Mouse (Mus musculus) left cerebral cortex, adult 8-10 months (tissue): ENCODE results near the gene Zfp760. TPM values are rescaled to one million over a fixed set of nuclear protein-coding genes. Genes with fewer than 3 reads are reported as not detected.
"Not testable (repeated sequence)": the region's sequence is repeated elsewhere in the genome, so short reads cannot be mapped to it uniquely, and the experiment has no call there.

Experiments
- DNase-seq, 2 experiments: peaks; one replicate each; pipeline ENCODE4 v3.0.0; 2022; ENCODE audit warnings: low spot score in 2 of 2
- total RNA-seq, 4 experiments: library from RNA; stranded (reverse); gene quantifications; 2 replicates each; pipeline ENCODE4 v1.2.4; 2022

Zfp760 gene
- 1 to 10 TPM; 6.2 to 7.0 (median 6.3) TPM for total RNA-seq

- peak; percentile 60 to 85 for DNase-seq
These were observed at the start of gene Zfp760 for GRCm38 (mm10) chr17:21707343-21707996. Gene Zfp760, plus strand, starts transcription at chr17:21707741.

- DNase-seq = not testable (repeated sequence)
These were observed 28.7 kb upstream of the Zfp760 start for GRCm38 (mm10) chr17:21678826-21679225.

GRCm38 (mm10) chr17:21679273-21680018 is 28.1 kb upstream of the Zfp760 start:
- peak; percentile 67 to 81 for DNase-seq

GRCm38 (mm10) chr17:21680019-21680376 is 27.5 kb upstream of the Zfp760 start:
- not testable (repeated sequence) for DNase-seq

GRCm38 (mm10) chr17:21691560-21691959 is 16.0 kb upstream of the Zfp760 start, which contains the start of gene Gm10226:
Gene Gm10226, plus strand, starts transcription at chr17:21691860.
- DNase-seq = no peak

GRCm38 (mm10) chr17:21693342-21693741 is 14.2 kb upstream of the Zfp760 start:
- DNase-seq = no peak

DNA sequence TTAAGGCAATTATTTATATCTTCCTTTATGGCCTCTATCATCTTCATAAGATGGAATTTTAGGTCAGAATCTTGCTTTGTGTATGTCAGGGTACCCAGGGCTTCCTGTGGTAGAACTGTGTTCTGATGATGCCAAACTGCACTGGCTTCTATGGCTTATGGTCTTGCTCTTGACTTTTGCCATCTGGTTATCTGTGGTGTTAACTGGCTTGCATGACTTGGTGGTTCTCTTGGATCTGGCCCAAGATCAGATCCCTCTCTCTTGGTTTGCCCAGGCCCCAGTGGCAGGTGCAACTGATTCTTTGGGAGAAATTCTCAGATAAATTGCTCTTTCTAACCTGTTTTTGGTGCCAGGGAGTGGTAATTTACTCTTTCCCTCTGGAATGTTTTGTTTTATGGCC is 11.5 kb upstream of the Zfp760 start:
- no peak for DNase-seq

DNA sequence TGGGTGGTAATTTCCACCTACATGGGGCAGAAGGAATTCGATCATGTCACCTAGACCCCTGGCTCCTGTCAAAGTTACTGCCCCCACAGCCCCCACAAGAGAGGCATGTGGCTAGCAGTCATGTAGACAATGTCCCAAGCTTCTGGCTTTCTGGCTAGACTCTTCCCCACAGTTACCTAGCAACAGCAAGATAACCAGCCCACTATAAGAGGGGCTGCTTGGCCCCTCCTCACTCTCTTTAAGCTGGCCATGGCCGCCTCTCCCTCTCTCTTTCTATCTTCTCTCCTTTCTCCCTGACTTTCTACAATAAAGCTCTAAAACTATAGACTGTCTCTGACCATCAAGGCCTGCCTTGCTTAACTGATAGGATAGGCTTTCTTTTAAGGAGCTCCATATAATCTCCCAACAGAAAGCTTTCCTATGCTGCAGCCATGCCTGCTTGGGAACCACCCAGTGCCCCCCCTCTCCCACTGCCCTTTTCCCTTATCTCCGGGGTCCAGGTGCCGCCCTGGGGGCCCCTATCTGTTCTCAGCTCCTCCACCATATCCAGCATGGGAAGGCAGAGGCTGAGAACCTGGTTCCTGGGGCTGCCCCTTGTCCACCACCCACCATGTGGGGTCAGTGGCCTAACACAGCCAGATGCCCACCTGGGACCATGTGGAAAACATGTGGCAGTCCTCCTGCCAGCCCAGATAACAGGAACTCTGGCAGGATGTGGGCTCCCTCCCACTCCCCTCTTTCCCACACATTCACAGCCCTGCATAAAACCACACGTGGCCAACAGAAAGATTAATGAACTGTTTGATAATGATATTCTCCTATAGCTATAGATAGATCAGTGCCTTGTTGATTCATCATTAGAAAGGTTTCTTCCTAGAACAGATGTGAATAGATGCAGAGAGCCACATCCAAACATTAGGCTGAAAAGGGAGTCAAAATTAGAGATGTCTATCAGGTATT is 5.0 kb upstream of the Zfp760 start:
- no peak for DNase-seq

DNA sequence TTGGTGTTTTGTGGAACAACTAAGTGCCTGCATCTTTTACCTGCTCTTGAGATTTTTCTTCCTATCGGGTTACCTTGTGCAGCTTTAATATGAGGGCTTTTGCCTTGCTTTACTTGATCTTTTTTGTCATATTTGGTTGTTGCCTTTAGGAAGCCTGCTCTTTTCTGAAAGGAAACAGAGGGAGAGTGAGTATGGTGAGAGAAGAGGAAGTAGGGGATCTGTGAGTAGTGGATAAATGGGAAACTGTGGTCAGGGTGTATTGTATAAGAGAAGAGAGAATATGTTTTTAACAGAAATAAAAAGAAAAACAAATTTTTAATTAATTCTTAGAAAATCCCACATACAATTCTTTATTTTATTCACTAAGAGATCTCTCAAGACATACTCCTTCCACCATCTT is 4.1 kb upstream of the Zfp760 start:
- DNase-seq = no peak

GRCm38 (mm10) chr17:21708401-21708800 is 860 bp downstream of the Zfp760 start:
- no peak for DNase-seq

GRCm38 (mm10) chr17:21730495-21730894 is 23.0 kb downstream of the Zfp760 start, which contains the start of gene Zfp229:
Gene Zfp229, plus strand, starts transcription at chr17:21730795.
- DNase-seq = not testable (repeated sequence)

DNA sequence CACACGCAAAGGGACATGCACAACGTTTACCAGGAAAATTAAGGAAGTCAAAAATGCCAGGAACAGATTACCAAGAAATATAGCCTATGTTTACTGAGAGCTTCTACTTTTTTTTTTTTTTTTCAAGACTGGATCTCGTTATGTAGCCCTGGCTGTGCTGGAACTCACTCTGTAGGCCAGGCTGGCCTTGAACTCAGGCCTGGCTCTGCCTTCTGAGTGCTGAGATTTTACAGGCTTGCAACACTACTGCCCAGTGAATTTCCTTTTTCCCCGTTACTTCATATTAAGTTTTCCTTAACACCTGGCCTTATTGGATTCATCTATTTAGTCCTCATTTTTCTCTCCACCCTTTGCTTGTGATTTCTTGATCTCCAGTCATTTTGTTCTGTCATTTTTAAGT is 25.5 kb downstream of the Zfp760 start:
- DNase-seq = no peak

- DNase-seq = peak; percentile 15 to 51
These were observed 26.0 kb downstream of the Zfp760 start for GRCm38 (mm10) chr17:21733529-21734031.

GRCm38 (mm10) chr17:21752791-21753190 is 45.2 kb downstream of the Zfp760 start:
- DNase-seq = no peak

DNA sequence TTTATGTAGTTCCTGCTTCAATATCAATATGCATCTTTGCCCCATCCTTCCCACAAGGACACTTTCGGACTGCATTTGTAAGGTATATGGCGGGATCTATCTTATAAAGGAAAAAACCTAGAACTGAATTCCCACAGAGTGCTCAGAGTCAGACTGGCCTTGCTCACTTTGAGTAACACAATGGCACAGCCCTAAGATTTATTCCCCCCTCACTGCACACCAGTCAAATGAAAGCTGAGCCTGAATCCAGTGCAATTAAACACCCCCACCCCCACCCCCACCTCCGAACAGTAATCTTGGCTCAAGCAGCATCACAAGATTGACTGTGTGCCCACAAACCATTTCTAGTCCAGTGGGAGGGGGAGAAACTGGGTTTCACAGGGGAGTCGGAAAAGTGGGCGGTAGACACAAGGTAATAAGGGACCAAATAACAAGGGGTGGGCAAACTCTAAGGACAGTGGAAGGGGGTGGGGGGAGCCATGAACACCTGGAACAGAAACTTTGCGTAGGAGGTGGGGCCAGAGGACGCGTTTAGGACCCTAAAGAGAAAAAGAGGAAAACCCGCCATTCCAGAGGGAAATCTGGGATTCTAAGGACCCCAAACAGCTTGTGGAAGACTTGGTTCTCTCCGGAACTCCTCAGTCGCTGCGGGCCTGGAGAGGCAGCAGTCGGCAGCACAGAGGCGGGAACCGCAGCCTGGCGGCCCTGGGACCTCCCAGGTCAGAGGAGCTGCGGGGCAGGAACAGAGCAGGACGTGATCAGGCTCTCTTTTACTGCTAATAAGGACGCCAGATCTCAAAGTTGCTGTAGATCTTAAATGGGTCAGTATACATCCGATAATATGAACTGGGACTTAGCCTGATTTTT is 46.0 kb downstream of the Zfp760 start:
- no peak for DNase-seq

GRCm38 (mm10) chr17:21770336-21770735 is 62.8 kb downstream of the Zfp760 start:
- no peak for DNase-seq
